Comparison of ENCODE assay signal across 8 mouse cellular contexts in genomic region chr11:80042615-80043418, GRCm38 (mm10). TPM values are rescaled to one million over a fixed set of nuclear protein-coding genes. Genes with fewer than 3 reads are reported as not detected.
DNase-seq lines count a peak whose midpoint lies in the region; ATAC-seq and TF ChIP-seq lines count a peak whose summit lies in the region.

No protein-coding gene starts in this region.

- no peaks in the 10 kb centered on the region for H3K4me1 ChIP-seq in forebrain, embryonic 11.5 days (replicated peaks; ENCODE audit: control insufficient read depth, insufficient read depth, low read length)
- no peaks in the 10 kb centered on the region for H3K4me1 ChIP-seq in forebrain, embryonic 12.5 days
- no peaks in the 10 kb centered on the region for H3K4me1 ChIP-seq in cortical plate, adult 2 months (ENCODE audit: control insufficient read depth, insufficient read depth, low read length)
- H3K4me1 ChIP-seq in lung, embryonic 14.5 days (ENCODE audit: insufficient read depth), result no peaks in the 10 kb centered on the region

- no peaks in the 10 kb centered on the region for H3K27me3 ChIP-seq in forebrain, embryonic 11.5 days (ENCODE audit: control insufficient read depth, insufficient read depth, low read length)
- no peaks in the 10 kb centered on the region for H3K27me3 ChIP-seq in forebrain, embryonic 12.5 days
- no peaks in the 10 kb centered on the region for H3K27me3 ChIP-seq in lung, embryonic 14.5 days (ENCODE audit: insufficient read depth, low read length)

- no peak overlapping the region for H3K9ac ChIP-seq in forebrain, embryonic 11.5 days (ENCODE audit: low read length)
- no peak overlapping the region for H3K9ac ChIP-seq in forebrain, embryonic 12.5 days
- no peak overlapping the region for H3K9ac ChIP-seq in lung, embryonic 14.5 days

- peak; percentile 67 for TF ChIP-seq CTCF in cortical plate, adult 2 months (IDR thresholded peaks at IDR 0.05; ENCODE audit: extremely low read depth, insufficient read depth, low read length)
- peak; percentile 71 for TF ChIP-seq CTCF in lung, embryonic 14.5 days (IDR thresholded peaks at IDR 0.05; ENCODE audit: low read depth)

- H3K9me3 ChIP-seq in forebrain, embryonic 11.5 days (ENCODE audit: control insufficient read depth, low read length), result no peaks in the 10 kb centered on the region
- no peaks in the 10 kb centered on the region for H3K9me3 ChIP-seq in forebrain, embryonic 12.5 days
- no peaks in the 10 kb centered on the region for H3K9me3 ChIP-seq in lung, embryonic 14.5 days (ENCODE audit: low read depth, low read length)

- WGBS in forebrain, embryonic 11.5 days, result 60% methylated on average over 10 of the region's 10 CpGs
- 57% methylated on average over 10 of the region's 10 CpGs for WGBS in forebrain, embryonic 12.5 days
- 52% methylated on average over 10 of the region's 10 CpGs for WGBS in lung, embryonic 14.5 days

- no peaks in the 10 kb centered on the region for H3K36me3 ChIP-seq in forebrain, embryonic 11.5 days (ENCODE audit: control insufficient read depth, insufficient read depth, low read length)
- peaks cover 17% of the 10 kb centered on the region for H3K36me3 ChIP-seq in forebrain, embryonic 12.5 days (replicated peaks)
- H3K36me3 ChIP-seq in lung, embryonic 14.5 days (ENCODE audit: insufficient read depth), result peaks cover 9% of the 10 kb centered on the region; the same call in 1 of the 2 replicates

- H3K4me2 ChIP-seq in forebrain, embryonic 11.5 days (ENCODE audit: low read depth, low read length, severe bottlenecking), result no peak overlapping the region
- H3K4me2 ChIP-seq in forebrain, embryonic 12.5 days, result no peak overlapping the region
- H3K4me2 ChIP-seq in lung, embryonic 14.5 days, result no peak overlapping the region

- H3K27ac ChIP-seq in forebrain, embryonic 11.5 days (ENCODE audit: low read depth, low read length), result no peak overlapping the region
- H3K27ac ChIP-seq in forebrain, embryonic 12.5 days, result no peak overlapping the region
- no peak overlapping the region for H3K27ac ChIP-seq in cortical plate, adult 2 months (ENCODE audit: insufficient read depth, low read length)
- H3K27ac ChIP-seq in lung, embryonic 14.5 days (ENCODE audit: low read depth), result no peak overlapping the region

- TF ChIP-seq POLR2A in cortical plate, adult 2 months (IDR thresholded peaks at IDR 0.05; ENCODE audit: extremely low read depth, insufficient read depth, low read length), result no peak

- DNase-seq in forebrain, embryonic 11.5 days (ENCODE audit: low spot score), result peak; percentile 57
- DNase-seq in urinary bladder, postnatal 14 days (ENCODE audit: low spot score), result peak; percentile 42
- no peak for DNase-seq in urinary bladder, adult 2 months (ENCODE audit: low spot score)
- DNase-seq in induced T-regulatory cell, adult 2 months (ENCODE audit: low read depth), result peak; percentile 82
- DNase-seq in lung, embryonic 14.5 days, result peak; percentile 76
- peak; percentile 26 to 64 for DNase-seq in spleen, postnatal 10 days (ENCODE audit: low spot score in 2 of 2)

- H3K4me3 ChIP-seq in forebrain, embryonic 11.5 days (ENCODE audit: low read depth, low read length), result no peak overlapping the region
- H3K4me3 ChIP-seq in forebrain, embryonic 12.5 days (replicated peaks), result no peak overlapping the region
- H3K4me3 ChIP-seq in cortical plate, adult 2 months (ENCODE audit: insufficient read depth, low read length), result no peak overlapping the region
- no peak overlapping the region for H3K4me3 ChIP-seq in lung, embryonic 14.5 days (ENCODE audit: low read depth, low read length)

- no peak for ATAC-seq in forebrain, embryonic 11.5 days (replicated peaks; ENCODE audit: low FRiP score)
- ATAC-seq in forebrain, embryonic 12.5 days (ENCODE audit: low FRiP score), result no peak
- ATAC-seq in lung, embryonic 14.5 days (ENCODE audit: insufficient read depth), result no peak

RNA-seq across cellular contexts. Expression of gene Crlf3, which starts 38.0 kb away (rescaled TPM):
- polyA plus RNA-seq in forebrain, embryonic 11.5 days (2014; fragmentation: Nextera tagmentation; extraction: Ambion mirVana), result 35.0 and 37.4 TPM in 2 replicates
- 30.9 and 33.9 TPM in 2 replicates for polyA plus RNA-seq in forebrain, embryonic 12.5 days (2016; fragmentation: Nextera tagmentation; extraction: Ambion mirVana)
- polyA plus RNA-seq in urinary bladder, adult 2 months (2012; rRNA removed), result 17.5 and 17.7 TPM in 2 replicates
- polyA plus RNA-seq in cortical plate, adult 2 months (2012; rRNA removed), result 17.2 and 18.2 TPM in 2 replicates
- 41.7 and 42.3 TPM in 2 replicates for polyA plus RNA-seq in lung, embryonic 14.5 days (2014; fragmentation: Nextera tagmentation; extraction: Ambion mirVana)

RNA-seq across cellular contexts. Expression of gene Atad5, which starts 46.4 kb away (rescaled TPM):
- polyA plus RNA-seq in forebrain, embryonic 11.5 days (2014; fragmentation: Nextera tagmentation; extraction: Ambion mirVana), result 21.8 and 25.7 TPM in 2 replicates
- polyA plus RNA-seq in forebrain, embryonic 12.5 days (2016; fragmentation: Nextera tagmentation; extraction: Ambion mirVana), result 19.5 and 20.1 TPM in 2 replicates
- polyA plus RNA-seq in urinary bladder, adult 2 months (2012; rRNA removed), result 2.3 and 2.4 TPM in 2 replicates
- 2.9 and 3.0 TPM in 2 replicates for polyA plus RNA-seq in cortical plate, adult 2 months (2012; rRNA removed)
- 16.2 and 16.3 TPM in 2 replicates for polyA plus RNA-seq in lung, embryonic 14.5 days (2014; fragmentation: Nextera tagmentation; extraction: Ambion mirVana)

RNA-seq across cellular contexts. Expression of gene Suz12, which starts 49.9 kb away (rescaled TPM):
- 33.6 and 35.4 TPM in 2 replicates for polyA plus RNA-seq in forebrain, embryonic 11.5 days (2014; fragmentation: Nextera tagmentation; extraction: Ambion mirVana)
- polyA plus RNA-seq in forebrain, embryonic 12.5 days (2016; fragmentation: Nextera tagmentation; extraction: Ambion mirVana), result 40.3 and 46.3 TPM in 2 replicates
- polyA plus RNA-seq in urinary bladder, adult 2 months (2012; rRNA removed), result 18.9 and 19.6 TPM in 2 replicates
- 16.2 and 16.6 TPM in 2 replicates for polyA plus RNA-seq in cortical plate, adult 2 months (2012; rRNA removed)
- 28.6 and 29.5 TPM in 2 replicates for polyA plus RNA-seq in lung, embryonic 14.5 days (2014; fragmentation: Nextera tagmentation; extraction: Ambion mirVana)
